Mouse (Mus musculus) midbrain, embryonic 11.5 days (tissue): ENCODE measurements around the gene L3hypdh. TPM values are rescaled to one million over a fixed set of nuclear protein-coding genes. Genes with fewer than 3 reads are reported as not detected.

Source experiments
- ATAC-seq: fragments of 200-750 bp; cut with Nextera tagmentation; 2 replicates; pipeline ENCODE4 v1.8.0; 2017; ENCODE audit warnings: moderate TSS enrichment, moderate library complexity; ENCODE audit not compliant: low FRiP score
- DNase-seq: peaks from one replicate; pipeline ENCODE4 v3.0.0; 2015; ENCODE audit warnings: low spot score; ENCODE audit errors: missing footprints
- H3K27ac ChIP-seq: fragments of 300-500 bp; sonication (generic); 2 replicates; pipeline ENCODE4 v1.5.1; 2014; ENCODE audit warnings: low read depth, low read length
- H3K27me3 ChIP-seq: fragments of 300-500 bp; sonication (generic); 2 replicates; pipeline ENCODE4 v1.6.1; 2014; ENCODE audit warnings: mild to moderate bottlenecking, low read length, moderate library complexity, mixed read lengths; ENCODE audit not compliant: control insufficient read depth, insufficient read depth
- H3K36me3 ChIP-seq: fragments of 300-500 bp; sonication (generic); 2 replicates; pipeline ENCODE4 v1.6.1; 2014; ENCODE audit warnings: mild to moderate bottlenecking, low read length, moderate library complexity, mixed read lengths; ENCODE audit not compliant: control insufficient read depth, insufficient read depth
- H3K4me1 ChIP-seq: fragments of 300-500 bp; sonication (generic); 2 replicates; pipeline ENCODE4 v1.6.1; 2014; ENCODE audit warnings: low read length; ENCODE audit not compliant: control insufficient read depth, insufficient read depth
- H3K4me2 ChIP-seq: fragments of 300-500 bp; sonication (generic); 2 replicates; pipeline ENCODE4 v1.6.1; 2014; ENCODE audit warnings: mild to moderate bottlenecking, moderate library complexity
- H3K4me3 ChIP-seq: fragments of 300-500 bp; sonication (generic); 2 replicates; pipeline ENCODE4 v1.5.1; 2014; ENCODE audit warnings: low read depth, low read length
- H3K9ac ChIP-seq: fragments of 300-500 bp; sonication (generic); 2 replicates; pipeline ENCODE4 v1.6.1; 2014; ENCODE audit warnings: low read length
- H3K9me3 ChIP-seq: fragments of 300-500 bp; sonication (generic); 2 replicates; pipeline ENCODE4 v1.6.1; 2016; ENCODE audit warnings: low read length; ENCODE audit not compliant: control insufficient read depth
- WGBS: fragments of 180-500 bp; shearing (Covaris S2); extraction: QIAGEN DNeasy Blood & Tissue Kit; methylation state at CpG from one replicate; pipeline ENCODE4 v1.1.7; 2014; 5-methylcytosine and 5-hydroxymethylcytosine counted together
- polyA plus RNA-seq: library from polyadenylated mRNA; unstranded; fragments of >200 nt; fragmentation: Nextera tagmentation; extraction: Ambion mirVana; gene quantifications from 2 replicates; pipeline ENCODE4 v1.2.1, GENCODE M21; 2014

The L3hypdh gene
- polyA plus RNA-seq, 1 experiment from 2014 or later: 8.5 TPM

DNA sequence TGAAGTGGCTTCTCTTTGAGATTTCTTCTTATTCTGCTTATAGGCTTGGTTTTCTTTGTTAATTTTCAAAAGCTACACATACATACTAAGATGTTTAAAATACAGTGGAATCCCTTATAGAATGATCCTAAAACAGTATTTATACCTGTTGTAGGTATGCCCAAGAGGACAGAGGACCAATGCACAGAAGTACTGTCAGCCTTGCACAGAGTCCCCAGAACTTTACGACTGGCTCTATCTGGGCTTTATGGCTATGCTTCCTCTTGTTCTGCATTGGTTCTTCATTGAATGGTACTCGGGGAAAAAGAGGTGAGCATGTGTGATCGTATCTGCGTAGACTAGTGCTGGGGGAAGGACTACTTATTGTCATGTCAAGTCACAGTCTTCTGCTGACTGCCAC, 4.6 kb upstream of the L3hypdh start:
- no peak overlapping the region for H3K4me2 ChIP-seq
- H3K9me3 ChIP-seq: no peaks in the 10 kb centered on the region
- H3K9ac ChIP-seq: no peak overlapping the region
- ATAC-seq: no peak
- peaks cover 13% of the 10 kb centered on the region for H3K4me1 ChIP-seq
- DNase-seq: peak; percentile 68
- no peak overlapping the region for H3K27ac ChIP-seq
- WGBS: 95% methylated on average over 4 of the region's 4 CpGs
- H3K27me3 ChIP-seq: no peaks in the 10 kb centered on the region
- no peak overlapping the region for H3K4me3 ChIP-seq
- H3K36me3 ChIP-seq: no peaks in the 10 kb centered on the region; the same call in 1 of the 2 replicates

DNA sequence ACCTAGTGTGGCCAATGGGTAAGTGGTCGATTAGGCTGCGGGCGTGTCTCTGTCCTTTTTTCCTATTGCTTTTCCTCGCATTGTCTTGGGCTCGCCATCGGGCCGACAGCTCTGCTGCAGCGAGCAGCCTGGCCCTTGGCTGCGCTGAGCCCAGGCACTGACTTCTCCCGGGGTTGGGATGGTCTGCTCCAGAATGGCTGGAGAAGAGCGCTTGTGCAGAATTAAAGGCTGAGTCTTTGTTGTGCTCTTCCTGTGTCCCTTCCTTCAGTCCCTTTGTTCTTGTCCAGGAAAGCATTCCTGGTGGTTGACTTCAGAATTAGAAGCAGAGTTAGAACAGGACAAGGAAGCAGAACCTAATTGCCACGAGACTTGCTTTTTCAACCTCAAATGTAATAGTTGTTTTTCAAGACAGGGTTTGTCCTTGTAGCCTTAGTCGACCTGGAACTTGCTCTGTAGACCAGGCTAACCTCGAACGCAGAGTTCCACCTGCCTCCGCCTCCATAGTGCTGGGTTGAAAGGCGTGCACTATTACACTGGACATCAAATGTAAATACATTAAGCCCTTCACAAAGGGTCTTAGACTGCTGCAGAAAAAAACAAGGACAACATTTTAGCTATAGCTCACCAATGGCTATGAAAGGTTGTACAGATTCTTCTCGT, 1.1 kb upstream of the L3hypdh start:
- 2% methylated on average over 18 of the region's 18 CpGs for WGBS
- Histone ChIP-seq H3K4me3 (peak overlapping the region; percentile 70), H3K27ac (peak overlapping the region; percentile 98), H3K9me3 (no peaks in the 10 kb centered on the region), H3K4me2 (peak overlapping the region; percentile 82), H3K27me3 (no peaks in the 10 kb centered on the region), H3K9ac (peak overlapping the region; percentile 91), H3K36me3 (no peaks in the 10 kb centered on the region), H3K4me1 (peaks cover 18% of the 10 kb centered on the region)
- ATAC-seq (no peak), DNase-seq (peak; percentile 99)

DNA sequence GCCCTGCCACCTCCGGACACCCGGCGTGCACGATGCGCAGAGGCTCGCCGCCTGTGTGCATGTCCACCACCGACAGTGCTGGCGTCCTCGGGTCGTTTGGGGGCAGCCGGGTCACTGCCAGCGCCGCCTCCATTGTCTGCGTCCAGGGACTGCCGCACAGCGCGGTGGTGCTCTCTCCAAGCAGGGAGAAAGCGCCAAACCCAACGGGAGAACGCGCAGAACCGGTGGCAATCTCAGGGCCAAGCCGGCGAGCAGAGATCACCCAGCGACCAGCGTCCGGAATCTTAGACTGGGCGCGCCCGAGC, 263 bp downstream of the L3hypdh start:
- WGBS: 0% methylated on average over 31 of the region's 31 CpGs
- ATAC-seq (peak; percentile 63), DNase-seq (no peak)
- Histone ChIP-seq H3K27me3 (no peaks in the 10 kb centered on the region), H3K9ac (peak overlapping the region; percentile 80), H3K36me3 (no peaks in the 10 kb centered on the region), H3K4me2 (peak overlapping the region; percentile 83), H3K9me3 (no peaks in the 10 kb centered on the region), H3K27ac (peak overlapping the region; percentile 65), H3K4me3 (peak overlapping the region; percentile 70), H3K4me1 (peaks cover 18% of the 10 kb centered on the region)

DNA sequence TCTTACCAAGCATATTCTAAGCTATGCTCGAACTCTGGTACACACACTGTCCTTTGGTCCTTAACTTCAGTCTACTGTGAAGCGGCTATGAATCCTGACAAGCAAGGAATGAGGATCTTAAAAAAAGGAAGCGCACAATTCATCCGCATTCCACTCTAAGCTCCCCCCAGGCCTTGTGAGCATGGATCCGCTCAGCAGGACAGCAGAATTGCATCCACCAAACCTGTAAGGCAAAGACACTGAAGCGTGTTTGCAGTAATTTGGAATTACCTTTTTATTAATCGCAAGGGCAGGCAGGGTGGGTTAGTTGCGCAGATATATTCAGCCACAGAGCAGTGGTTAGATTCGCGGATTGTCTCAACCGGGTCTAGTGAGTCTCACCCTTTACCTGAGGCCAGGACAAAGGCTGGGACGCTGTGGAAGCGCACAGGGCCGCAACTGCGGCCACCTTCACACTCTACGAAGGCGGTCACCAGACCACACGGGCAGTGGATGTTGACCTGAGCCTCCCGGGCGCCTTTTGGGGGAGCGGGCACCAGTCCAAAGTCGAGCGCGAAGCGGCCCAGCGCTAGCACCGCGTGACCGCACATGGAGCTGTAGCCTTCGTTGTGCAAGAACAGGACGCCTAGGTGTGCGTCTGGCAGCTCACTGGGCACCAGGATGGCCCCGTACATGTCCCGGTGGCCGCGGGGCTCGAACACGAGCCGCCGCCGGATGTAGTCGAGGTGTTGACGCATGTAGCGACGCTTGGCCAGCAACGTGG, 797 bp downstream of the L3hypdh start:
- H3K4me3 ChIP-seq: peak overlapping the region; percentile 70
- H3K9me3 ChIP-seq: no peaks in the 10 kb centered on the region
- H3K4me1 ChIP-seq: peaks cover 18% of the 10 kb centered on the region
- 3% methylated on average over 46 of the region's 46 CpGs for WGBS
- no peaks in the 10 kb centered on the region for H3K27me3 ChIP-seq
- peak overlapping the region; percentile 80 for H3K9ac ChIP-seq
- H3K27ac ChIP-seq: peak overlapping the region; percentile 65
- peak; percentile 17; the same call in 1 of the 2 replicates for ATAC-seq
- H3K4me2 ChIP-seq: peak overlapping the region; percentile 83
- no peaks in the 10 kb centered on the region for H3K36me3 ChIP-seq
- DNase-seq: peak; percentile 97

DNA sequence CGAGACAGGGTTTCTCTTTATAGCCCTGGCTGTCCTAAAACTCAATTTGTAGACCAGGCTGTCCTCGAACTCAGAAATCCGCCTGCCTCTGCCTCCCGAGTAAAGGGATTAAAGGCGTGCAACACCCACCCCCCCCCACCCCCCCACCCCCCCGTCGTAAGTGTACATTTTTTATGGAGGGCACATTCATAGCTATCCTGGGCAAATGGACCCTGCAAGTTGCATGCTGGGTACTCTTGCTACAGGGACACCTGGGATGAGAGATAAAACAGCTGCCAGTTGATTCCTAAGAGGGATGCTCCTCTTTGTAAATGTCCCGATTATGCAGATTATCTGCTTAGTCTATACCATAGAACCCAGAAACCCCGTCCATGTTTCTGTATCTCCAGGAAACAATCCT, 2.0 kb downstream of the L3hypdh start:
- Histone ChIP-seq H3K9me3 (no peaks in the 10 kb centered on the region), H3K4me3 (no peak overlapping the region), H3K4me2 (no peak overlapping the region), H3K36me3 (no peaks in the 10 kb centered on the region), H3K27me3 (no peaks in the 10 kb centered on the region), H3K9ac (no peak overlapping the region), H3K27ac (no peak overlapping the region), H3K4me1 (peaks cover 18% of the 10 kb centered on the region)
- ATAC-seq: no peak
- 85% methylated on average over 9 of the region's 9 CpGs for whole genome bisulfite sequencing
- peak; percentile 80 for DNase-seq

DNA sequence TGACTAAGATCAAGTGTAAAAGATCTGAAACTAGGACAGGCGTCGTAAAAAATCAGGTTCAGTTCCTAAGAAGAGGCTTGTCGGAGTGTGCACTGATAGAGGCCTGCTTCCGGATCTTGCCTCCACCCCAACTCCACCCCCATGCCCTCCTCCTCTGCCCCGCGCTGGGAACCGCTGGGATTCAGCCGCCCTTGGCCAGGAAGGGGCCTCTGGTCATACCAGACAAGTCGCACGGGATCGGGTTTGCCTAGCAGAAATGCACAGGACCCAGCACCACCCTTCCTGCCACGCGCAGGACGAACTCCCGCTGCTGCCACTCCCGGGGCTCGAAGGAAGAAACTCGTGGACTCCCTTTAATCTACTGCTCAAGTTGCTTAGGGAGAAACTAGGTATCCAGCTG, 2.9 kb downstream of the L3hypdh start:
- Histone ChIP-seq H3K27ac (no peak overlapping the region), H3K4me2 (peak overlapping the region; percentile 12; the same call in 1 of the 2 replicates), H3K9me3 (no peaks in the 10 kb centered on the region), H3K9ac (no peak overlapping the region), H3K27me3 (no peaks in the 10 kb centered on the region), H3K4me1 (peaks cover 12% of the 10 kb centered on the region; the same call in 1 of the 2 replicates), H3K4me3 (no peak overlapping the region), H3K36me3 (no peaks in the 10 kb centered on the region)
- DNase-seq (no peak), ATAC-seq (no peak)
- 32% methylated on average over 18 of the region's 18 CpGs for WGBS

DNA sequence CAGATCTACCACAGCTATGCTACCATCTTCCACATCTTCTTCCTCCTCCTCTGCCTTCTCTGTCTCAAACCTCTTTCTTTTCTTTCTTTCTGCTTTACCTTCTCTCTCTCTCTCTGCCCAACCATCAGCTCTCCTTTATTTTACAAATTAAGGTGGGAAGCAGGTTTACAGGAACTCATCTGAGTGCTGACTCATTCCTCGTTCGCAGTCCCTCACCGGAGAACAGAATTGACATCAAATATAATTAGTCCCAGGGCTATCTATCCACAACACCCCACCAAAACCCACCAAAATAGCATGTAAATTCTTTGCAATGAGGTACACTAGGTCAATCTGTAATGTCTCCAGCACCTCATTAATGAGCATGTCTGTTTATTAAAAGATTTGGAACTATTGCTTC, 3.3 kb downstream of the L3hypdh start:
- Histone ChIP-seq H3K27ac (no peak overlapping the region), H3K4me2 (no peak overlapping the region), H3K9ac (no peak overlapping the region), H3K27me3 (no peaks in the 10 kb centered on the region), H3K9me3 (no peaks in the 10 kb centered on the region), H3K36me3 (no peaks in the 10 kb centered on the region), H3K4me3 (no peak overlapping the region), H3K4me1 (peaks cover 9% of the 10 kb centered on the region; the same call in 1 of the 2 replicates)
- no peak for ATAC-seq
- DNase-seq: peak; percentile 14
- 83% methylated on average over 3 of the region's 3 CpGs for WGBS

DNA sequence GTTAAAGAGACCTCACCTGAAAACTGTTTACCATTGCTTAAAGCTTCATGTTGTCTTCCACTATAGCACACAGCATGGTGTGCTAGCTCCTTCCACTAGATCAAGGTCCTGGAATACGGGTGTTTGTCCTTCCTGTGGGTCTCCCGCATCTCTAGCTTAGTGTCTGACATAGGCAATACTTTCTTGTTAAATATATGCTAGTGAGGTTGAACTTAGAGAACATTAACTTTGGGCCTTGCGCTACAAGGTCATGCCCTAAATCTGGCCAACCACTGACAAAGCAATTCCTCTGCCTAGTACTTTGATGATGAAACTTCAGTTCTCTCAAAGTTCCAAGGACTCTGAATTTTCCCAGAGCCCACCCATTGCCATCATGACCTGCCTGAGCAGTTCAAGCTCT, 7.0 kb downstream of the L3hypdh start:
- Histone ChIP-seq H3K4me3 (no peak overlapping the region), H3K4me2 (no peak overlapping the region), H3K27ac (no peak overlapping the region), H3K4me1 (no peaks in the 10 kb centered on the region; the same call in 1 of the 2 replicates), H3K27me3 (no peaks in the 10 kb centered on the region), H3K9ac (no peak overlapping the region), H3K36me3 (no peaks in the 10 kb centered on the region), H3K9me3 (no peaks in the 10 kb centered on the region)
- 94% methylated on average over 3 of the region's 3 CpGs for WGBS
- ATAC-seq (no peak), DNase-seq (peak; percentile 28)
